Mouse (Mus musculus): Measurements from ENCODE around the gene Fopnl. TPM values are rescaled to one million over a fixed set of nuclear protein-coding genes. Genes with fewer than 3 reads are reported as not detected.
A peak's percentile ranks its signal among the peaks of the same experiment; 100 is the strongest.

The Fopnl gene
- total RNA-seq (2014; rRNA removed) (83.8 and 93.0 TPM in 2 replicates), polyA plus RNA-seq (2015; fragmentation: Nextera tagmentation; extraction: Ambion mirVana) (206 and 212 TPM in 2 replicates)

- no peak; the same call in 1 of the 2 replicates for TF ChIP-seq CTCF (IDR thresholded peaks at IDR 0.05; ENCODE audit: low read depth)
- ATAC-seq (peak; percentile 100), DNase-seq (ENCODE audit: low spot score) (peak; percentile 99)
- peak within 1 kb of the TSS; percentile 81 for H3K4me3 ChIP-seq (ENCODE audit: low read length)
- peak within 1 kb of the TSS; percentile 83 for H3K9ac ChIP-seq (replicated peaks; ENCODE audit: low read length)
- 0 out of 2 replicates have a peak, but pooled peaks cover 3% of the 10 kb centered on the region for H3K36me3 ChIP-seq (ENCODE audit: insufficient read depth, low read length)
- H3K27ac ChIP-seq: peak within 1 kb of the TSS; percentile 93
- H3K4me2 ChIP-seq (ENCODE audit: low read depth, low read length): peak within 1 kb of the TSS; percentile 77
- peaks cover 11% of the 10 kb centered on the region for H3K4me1 ChIP-seq (ENCODE audit: insufficient read depth, low read length)
- no peaks in the 10 kb centered on the region for H3K27me3 ChIP-seq (ENCODE audit: insufficient read depth, low read length)
- WGBS: 4% methylated on average over 49 of the region's 51 CpGs
- H3K9me3 ChIP-seq (ENCODE audit: low read length): no peaks in the 10 kb centered on the region
These were observed at the start of gene Fopnl for GRCm38 (mm10) chr16:14316884-14317876. Gene Fopnl (minus strand): TSS chr16:14317405.

GRCm38 (mm10) chr16:14366017-14366416, 48.8 kb upstream of the Fopnl start:
- no peak for TF ChIP-seq CTCF (IDR thresholded peaks at IDR 0.05; ENCODE audit: low read depth)
- Histone ChIP-seq H3K36me3 (ENCODE audit: insufficient read depth, low read length) (no peaks in the 10 kb centered on the region), H3K4me3 (ENCODE audit: low read length) (no peak overlapping the region), H3K4me2 (ENCODE audit: low read depth, low read length) (no peak overlapping the region), H3K9me3 (ENCODE audit: low read length) (no peaks in the 10 kb centered on the region), H3K27me3 (ENCODE audit: insufficient read depth, low read length) (no peaks in the 10 kb centered on the region), H3K27ac (no peak overlapping the region), H3K9ac (replicated peaks; ENCODE audit: low read length) (no peak overlapping the region), H3K4me1 (ENCODE audit: insufficient read depth, low read length) (peaks cover 2% of the 10 kb centered on the region; the same call in 1 of the 2 replicates)
- WGBS: 100% methylated on average over 1 of the region's 1 CpGs
- DNase-seq (ENCODE audit: low spot score): no peak
- no peak for ATAC-seq

- H3K9me3 ChIP-seq (ENCODE audit: low read length): no peaks in the 10 kb centered on the region
- no peak overlapping the region for H3K4me3 ChIP-seq (ENCODE audit: low read length)
- H3K27me3 ChIP-seq (ENCODE audit: insufficient read depth, low read length): no peaks in the 10 kb centered on the region
- no peak overlapping the region for H3K4me2 ChIP-seq (ENCODE audit: low read depth, low read length)
- peaks cover 2% of the 10 kb centered on the region; the same call in 1 of the 2 replicates for H3K4me1 ChIP-seq (ENCODE audit: insufficient read depth, low read length)
- 83% methylated on average over 4 of the region's 4 CpGs for WGBS
- H3K27ac ChIP-seq: no peak overlapping the region
- no peaks in the 10 kb centered on the region for H3K36me3 ChIP-seq (ENCODE audit: insufficient read depth, low read length)
- DNase-seq (ENCODE audit: low spot score) (no peak), ATAC-seq (no peak)
- TF ChIP-seq CTCF (IDR thresholded peaks at IDR 0.05; ENCODE audit: low read depth): no peak
- no peak overlapping the region for H3K9ac ChIP-seq (replicated peaks; ENCODE audit: low read length)
These were observed 48.3 kb upstream of the Fopnl start for GRCm38 (mm10) chr16:14365457-14365856.

DNA sequence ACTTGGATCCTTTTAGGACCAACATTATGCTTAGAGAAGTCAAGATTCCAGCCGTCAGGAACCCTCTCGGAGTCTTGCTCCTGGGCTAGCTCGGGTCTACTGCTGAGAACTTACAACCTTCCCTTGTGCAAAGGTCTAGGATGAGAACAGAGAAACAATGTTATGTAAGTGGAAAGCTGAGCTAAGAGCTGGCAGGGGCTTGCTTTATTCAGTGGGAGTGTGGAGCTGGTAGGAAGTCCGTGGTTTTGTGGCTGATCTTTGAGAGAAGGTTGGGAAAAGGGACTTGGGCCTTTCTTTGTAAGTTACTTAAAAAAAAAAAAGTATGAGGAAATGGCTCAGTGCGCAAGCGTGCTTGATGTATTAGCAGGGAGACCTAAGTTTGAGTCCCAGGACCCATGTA, 46.9 kb upstream of the Fopnl start:
- Histone ChIP-seq H3K4me1 (ENCODE audit: insufficient read depth, low read length) (peaks cover 2% of the 10 kb centered on the region; the same call in 1 of the 2 replicates), H3K27ac (no peak overlapping the region), H3K9me3 (ENCODE audit: low read length) (no peaks in the 10 kb centered on the region), H3K4me2 (ENCODE audit: low read depth, low read length) (no peak overlapping the region), H3K4me3 (ENCODE audit: low read length) (no peak overlapping the region), H3K36me3 (ENCODE audit: insufficient read depth, low read length) (no peaks in the 10 kb centered on the region), H3K9ac (replicated peaks; ENCODE audit: low read length) (no peak overlapping the region), H3K27me3 (ENCODE audit: insufficient read depth, low read length) (no peaks in the 10 kb centered on the region)
- ATAC-seq: no peak
- DNase-seq (ENCODE audit: low spot score): no peak
- 87% methylated on average over 6 of the region's 6 CpGs for WGBS
- TF ChIP-seq CTCF (IDR thresholded peaks at IDR 0.05; ENCODE audit: low read depth): no peak

GRCm38 (mm10) chr16:14363496-14363895, 46.3 kb upstream of the Fopnl start:
- Histone ChIP-seq H3K27ac (no peak overlapping the region), H3K4me1 (ENCODE audit: insufficient read depth, low read length) (peaks cover 2% of the 10 kb centered on the region; the same call in 1 of the 2 replicates), H3K4me3 (ENCODE audit: low read length) (no peak overlapping the region), H3K36me3 (ENCODE audit: insufficient read depth, low read length) (no peaks in the 10 kb centered on the region), H3K27me3 (ENCODE audit: insufficient read depth, low read length) (no peaks in the 10 kb centered on the region), H3K9me3 (ENCODE audit: low read length) (no peaks in the 10 kb centered on the region), H3K9ac (replicated peaks; ENCODE audit: low read length) (no peak overlapping the region), H3K4me2 (ENCODE audit: low read depth, low read length) (no peak overlapping the region)
- ATAC-seq: no peak
- DNase-seq (ENCODE audit: low spot score): no peak
- 92% methylated on average over 3 of the region's 3 CpGs for WGBS
- TF ChIP-seq CTCF (IDR thresholded peaks at IDR 0.05; ENCODE audit: low read depth): no peak

DNA sequence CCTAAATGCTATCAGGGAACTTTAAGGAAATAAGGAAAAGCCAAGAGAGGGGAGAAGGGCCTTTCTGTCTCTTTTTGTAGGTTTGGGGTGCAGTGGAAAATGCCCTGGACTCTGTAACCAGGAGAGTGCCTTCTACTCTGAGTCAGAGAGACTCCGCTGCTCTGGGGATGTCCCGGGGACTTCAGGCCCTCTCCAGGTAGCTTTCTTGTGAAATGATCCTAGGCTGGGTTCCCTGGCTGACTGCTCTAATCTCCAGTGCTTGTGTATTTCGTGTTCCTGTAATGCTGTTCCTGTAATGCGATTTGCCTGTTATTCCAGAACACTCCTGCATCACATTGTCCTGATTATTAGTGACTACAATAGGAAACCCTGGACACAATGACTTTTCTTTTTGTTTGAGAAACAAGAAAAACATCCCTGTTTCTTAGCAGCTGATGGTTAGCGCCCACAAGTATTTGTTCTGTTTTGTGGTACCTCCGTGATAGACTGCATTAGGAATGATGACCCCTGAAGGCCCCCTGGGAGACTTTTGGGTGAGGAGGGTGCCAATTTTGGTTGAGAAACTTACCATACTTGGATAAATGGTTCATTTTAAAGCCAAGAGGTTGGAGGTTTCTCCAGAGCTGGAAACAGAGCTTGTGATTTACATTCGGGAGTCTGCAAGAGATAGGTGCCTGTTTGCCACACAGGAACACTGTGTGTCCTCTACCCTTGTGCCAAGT, 45.1 kb upstream of the Fopnl start:
- H3K27me3 ChIP-seq (ENCODE audit: insufficient read depth, low read length): no peaks in the 10 kb centered on the region
- ATAC-seq: no peak

More for the DNA sequence above, 45.1 kb upstream of the Fopnl start:
- 25% methylated on average over 7 of the region's 7 CpGs for whole genome bisulfite sequencing
- Histone ChIP-seq H3K4me2 (ENCODE audit: low read depth, low read length) (peak overlapping the region; percentile 80), H3K9me3 (ENCODE audit: low read length) (no peaks in the 10 kb centered on the region), H3K36me3 (ENCODE audit: insufficient read depth, low read length) (no peaks in the 10 kb centered on the region), H3K27ac (peak overlapping the region; percentile 82; the same call in 1 of the 2 replicates), H3K4me3 (ENCODE audit: low read length) (peak overlapping the region; percentile 76), H3K4me1 (ENCODE audit: insufficient read depth, low read length) (peaks cover 2% of the 10 kb centered on the region; the same call in 1 of the 2 replicates), H3K9ac (replicated peaks; ENCODE audit: low read length) (peak overlapping the region; percentile 76)
- TF ChIP-seq CTCF (IDR thresholded peaks at IDR 0.05; ENCODE audit: low read depth): no peak
- DNase-seq (ENCODE audit: low spot score): no peak

Data from hindbrain, postnatal 0 days (tissue).